Mouse (Mus musculus): ENCODE data around the gene Celf2.

- TF ChIP-seq POLR2A (IDR thresholded peaks at IDR 0.05; ENCODE audit: low read depth, low read length) (no peak), CTCF (IDR thresholded peaks at IDR 0.05; ENCODE audit: extremely low read depth, insufficient read depth, insufficient read length, insufficient replicate concordance) (no peak)
These were observed 632.3 kb downstream of the Celf2 start for GRCm38 (mm10) chr2:6877094-6877493.
